In the genomic region with DNA sequence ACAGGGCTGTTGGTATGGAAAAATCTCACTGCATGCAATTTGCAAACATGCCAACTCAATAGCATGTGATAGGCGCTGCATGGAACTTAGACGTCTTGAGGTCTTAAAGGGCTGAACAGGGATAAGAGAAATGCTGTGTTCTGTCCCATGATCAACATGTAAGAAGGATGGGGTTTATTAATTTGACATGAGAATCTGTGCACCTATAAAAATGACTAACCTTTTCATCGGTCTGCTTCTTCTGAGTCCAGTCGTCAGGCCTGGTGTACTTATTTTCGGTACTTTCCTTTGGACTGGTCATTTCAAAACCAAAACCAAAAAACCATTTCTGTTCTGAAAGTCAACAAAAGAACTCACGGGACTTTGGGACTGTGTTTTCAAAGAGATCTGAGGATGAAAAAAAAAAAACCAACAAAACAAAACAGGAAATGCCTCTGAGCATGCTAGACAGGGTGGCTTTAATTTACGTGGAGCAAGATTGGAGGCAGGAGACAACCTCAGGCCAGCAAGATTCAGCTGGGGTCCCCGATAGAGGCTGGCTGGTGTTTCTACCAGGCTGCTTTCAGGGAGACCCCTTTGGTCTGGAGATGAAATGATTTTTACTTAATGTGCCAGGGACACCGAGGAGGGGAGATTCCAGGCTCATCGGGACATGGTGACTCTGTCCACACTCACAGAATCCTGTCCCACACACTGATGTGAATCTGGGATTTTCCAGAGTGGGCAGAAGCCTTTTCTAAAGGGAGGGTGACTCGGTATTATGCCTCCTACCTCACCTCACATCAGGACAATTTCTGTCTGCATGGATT, we compare ENCODE assay signal across 11 mouse cellular contexts. TPM values are rescaled to one million over a fixed set of nuclear protein-coding genes. Genes with fewer than 3 reads are reported as not detected.
DNase-seq lines count a peak whose midpoint lies in the region; ATAC-seq and TF ChIP-seq lines count a peak whose summit lies in the region.
"Had no signal": no experiment of that assay in that cellular context is flagged by ENCODE, and none has a peak within 500 bp of the region (broad histone marks: within the 10 kb centered on the region; RNA-seq: fewer than 3 reads in every experiment).

No protein-coding gene starts in this region.

- no peak for ATAC-seq in hindbrain, embryonic 14.5 days (ENCODE audit: low FRiP score)
- ATAC-seq in midbrain, embryonic 14.5 days (ENCODE audit: low FRiP score, low TSS enrichment): peak; percentile 24; the same call in 1 of the 2 replicates
- no peak for ATAC-seq in CD4-positive, CD25-positive, alpha-beta regulatory T cell, adult 4 months
- ATAC-seq in lung, postnatal 0 days: no peak

- no peaks in the 10 kb centered on the region for H3K9me3 ChIP-seq in hindbrain, embryonic 14.5 days (ENCODE audit: control insufficient read depth, low read length)
- H3K9me3 ChIP-seq in midbrain, embryonic 14.5 days (ENCODE audit: control insufficient read depth, low read length): no peaks in the 10 kb centered on the region
- H3K9me3 ChIP-seq in lung, postnatal 0 days (ENCODE audit: low read length): no peaks in the 10 kb centered on the region

- TF ChIP-seq EP300 in lung, postnatal 0 days (IDR thresholded peaks at IDR 0.05): no peak

- H3K4me1 ChIP-seq in hindbrain, embryonic 14.5 days (replicated peaks; ENCODE audit: control insufficient read depth, insufficient read depth, low read length): peaks cover 6% of the 10 kb centered on the region; the same call in 1 of the 2 replicates
- peaks cover 24% of the 10 kb centered on the region for H3K4me1 ChIP-seq in midbrain, embryonic 14.5 days (ENCODE audit: control insufficient read depth, insufficient read depth, low read length)
- no peaks in the 10 kb centered on the region for H3K4me1 ChIP-seq in lung, postnatal 0 days (ENCODE audit: insufficient read depth, low read depth, low read length)

- peak overlapping the region; percentile 36 for H3K27ac ChIP-seq in hindbrain, embryonic 14.5 days
- peak overlapping the region; percentile 63 for H3K27ac ChIP-seq in midbrain, embryonic 14.5 days (replicated peaks; ENCODE audit: low read depth, low read length)
- H3K27ac ChIP-seq in lung, postnatal 0 days (ENCODE audit: low read length): no peak overlapping the region

- peak overlapping the region; percentile 50 for H3K4me2 ChIP-seq in hindbrain, embryonic 14.5 days (replicated peaks)
- H3K4me2 ChIP-seq in midbrain, embryonic 14.5 days (ENCODE audit: low read length): peak overlapping the region; percentile 57
- no peak overlapping the region for H3K4me2 ChIP-seq in lung, postnatal 0 days (replicated peaks; ENCODE audit: low read depth, low read length)

- peaks cover 48% of the 10 kb centered on the region for H3K27me3 ChIP-seq in hindbrain, embryonic 14.5 days (ENCODE audit: control insufficient read depth, insufficient read depth, low read length)
- peaks cover 5% of the 10 kb centered on the region; the same call in 1 of the 2 replicates for H3K27me3 ChIP-seq in midbrain, embryonic 14.5 days (ENCODE audit: control insufficient read depth, insufficient read depth, low read length)
- H3K27me3 ChIP-seq in lung, postnatal 0 days (replicated peaks; ENCODE audit: insufficient read depth, low read length): peaks cover 15% of the 10 kb centered on the region

- no peak overlapping the region for H3K9ac ChIP-seq in hindbrain, embryonic 14.5 days
- peak overlapping the region; percentile 26; the same call in 1 of the 2 replicates for H3K9ac ChIP-seq in midbrain, embryonic 14.5 days (replicated peaks; ENCODE audit: low read length)
- H3K9ac ChIP-seq in lung, postnatal 0 days (replicated peaks; ENCODE audit: low read depth): no peak overlapping the region

- H3K4me3 ChIP-seq in hindbrain, embryonic 14.5 days (replicated peaks; ENCODE audit: low read length): no peak overlapping the region
- no peak overlapping the region; the same call in 1 of the 2 replicates for H3K4me3 ChIP-seq in midbrain, embryonic 14.5 days (replicated peaks; ENCODE audit: low read depth, low read length)
- H3K4me3 ChIP-seq in lung, postnatal 0 days (ENCODE audit: low read depth, low read length): no peak overlapping the region

- no peak for TF ChIP-seq CTCF in lung, postnatal 0 days (IDR thresholded peaks at IDR 0.05)

- H3K36me3 ChIP-seq in hindbrain, embryonic 14.5 days (replicated peaks; ENCODE audit: control insufficient read depth, insufficient read depth): no peaks in the 10 kb centered on the region
- H3K36me3 ChIP-seq in midbrain, embryonic 14.5 days (ENCODE audit: control insufficient read depth, insufficient read depth, low read length): no peaks in the 10 kb centered on the region
- no peaks in the 10 kb centered on the region for H3K36me3 ChIP-seq in lung, postnatal 0 days (ENCODE audit: insufficient read depth, low read length)

- 20% methylated on average over 11 of the region's 11 CpGs for WGBS in hindbrain, embryonic 14.5 days
- WGBS in midbrain, embryonic 14.5 days: 9% methylated on average over 11 of the region's 11 CpGs
- 46% methylated on average over 11 of the region's 11 CpGs for WGBS in lung, postnatal 0 days

- peak; percentile 8 for DNase-seq in embryo, embryonic 9.5 days (ENCODE audit: extremely low spot score)
- DNase-seq in embryo, embryonic 10 days (ENCODE audit: low spot score): no peak
- DNase-seq in cerebellum, adult 9-10 months: peak; percentile 19
- no peak for DNase-seq in hindbrain, embryonic 14.5 days (ENCODE audit: low spot score)
- DNase-seq in midbrain, embryonic 14.5 days: peak; percentile 27
- DNase-seq in yolk sac, embryonic 10.5 days (ENCODE audit: low spot score): no peak
- no peak for DNase-seq in lung, postnatal 0 days (ENCODE audit: low spot score)
- DNase-seq: adrenal gland, postnatal 14 days had no signal

RNA-seq across cellular contexts. Expression of a gene that starts 36.6 kb away (rescaled TPM):
- 18.5 and 20.3 TPM in 2 replicates for polyA plus RNA-seq in hindbrain, embryonic 14.5 days (2014; fragmentation: Nextera tagmentation; extraction: Ambion mirVana)
- polyA plus RNA-seq in midbrain, embryonic 14.5 days (2014; fragmentation: Nextera tagmentation; extraction: Ambion mirVana): 103 and 129 TPM in 2 replicates
- polyA plus RNA-seq in CD4-positive, CD25-positive, alpha-beta regulatory T cell, adult 4 months (2017; shearing (Covaris generic)): not detected
- not detected in 2 replicates for polyA plus RNA-seq in lung, postnatal 0 days (2015; fragmentation: Nextera tagmentation; extraction: Ambion mirVana)
- polyA plus RNA-seq: large intestine, adult 2 months; spleen, adult 2 months had no signal

Comparison
In these comparisons a context has a peak if more than half of its experiments do, and no peak if none do; other contexts are left out.
1. DNase-seq: peak in embryo, embryonic 9.5 days (single experiment), cerebellum, adult 9-10 months (single experiment) and midbrain, embryonic 14.5 days (single experiment); none in embryo, embryonic 10 days (single experiment), hindbrain, embryonic 14.5 days (single experiment), yolk sac, embryonic 10.5 days (single experiment) and lung, postnatal 0 days (single experiment).
2. RNA of a gene that starts 36.6 kb away (polyA plus RNA-seq): 103 to 129 TPM in midbrain, embryonic 14.5 days and 18.5 to 20.3 TPM in hindbrain, embryonic 14.5 days; not detected in CD4-positive, CD25-positive, alpha-beta regulatory T cell, adult 4 months and not detected in lung, postnatal 0 days; every median in the first group is over 10 times any median in the second.